In the genomic region with DNA sequence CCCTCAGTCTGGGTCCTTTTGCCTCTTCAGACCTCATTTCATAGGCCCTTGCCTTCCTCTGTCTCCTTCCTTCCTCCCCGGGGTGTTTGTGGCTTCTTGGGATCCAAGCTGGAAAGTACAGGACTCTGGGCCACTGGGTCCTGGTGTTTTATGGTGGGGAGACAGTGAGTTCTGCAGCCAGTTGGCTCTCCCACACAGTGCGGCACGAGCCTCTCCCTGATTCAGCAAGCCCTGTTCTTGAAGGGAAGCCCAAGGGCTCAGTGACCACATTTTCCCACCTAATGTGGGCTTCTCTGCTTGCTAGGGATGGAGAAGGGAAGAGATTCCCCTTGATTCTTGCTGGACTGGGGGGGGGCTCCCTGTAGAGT, we compare ENCODE assay signal across 9 mouse cellular contexts. TPM values are rescaled to one million over a fixed set of nuclear protein-coding genes. Genes with fewer than 3 reads are reported as not detected.
DNase-seq lines count a peak whose midpoint lies in the region; ATAC-seq and TF ChIP-seq lines count a peak whose summit lies in the region.
"Had no signal": no experiment of that assay in that cellular context is flagged by ENCODE, and none has a peak within 500 bp of the region (broad histone marks: within the 10 kb centered on the region; RNA-seq: fewer than 3 reads in every experiment).

No protein-coding gene starts in this region.

- no peak for TF ChIP-seq CTCF in gastrocnemius, adult 2 months (IDR thresholded peaks at IDR 0.05)
- no peak for TF ChIP-seq CTCF in C2C12 (IDR thresholded peaks at IDR 0.05; ENCODE audit: control insufficient read depth, insufficient read depth, insufficient read length)

- H3K27ac ChIP-seq in gastrocnemius, adult 2 months: peak overlapping the region; percentile 92
- H3K27ac ChIP-seq in forebrain, embryonic 13.5 days: peak overlapping the region; percentile 89
- H3K27ac ChIP-seq in liver, embryonic 15.5 days (replicated peaks): peak overlapping the region; percentile 77

- peaks cover 80% of the 10 kb centered on the region for H3K79me3 ChIP-seq in C2C12 (ENCODE audit: low read depth)

- no peak for ATAC-seq in forebrain, embryonic 13.5 days
- no peak for ATAC-seq in liver, embryonic 15.5 days (ENCODE audit: insufficient read depth)
- ATAC-seq in inflammation-experienced regulatory T-cells, adult 6 months: no peak
- ATAC-seq in activated CD4-positive, CD25-positive, alpha-beta regulatory T cell, adult 4 months: no peak

- H3K4me3 ChIP-seq in gastrocnemius, adult 2 months: peak overlapping the region; percentile 97
- peak overlapping the region; percentile 32 for H3K4me3 ChIP-seq in C2C12 (ENCODE audit: insufficient read depth, poor library complexity, severe bottlenecking)
- H3K4me3 ChIP-seq in forebrain, embryonic 13.5 days: peak overlapping the region; percentile 48
- H3K4me3 ChIP-seq in liver, embryonic 15.5 days (replicated peaks): peak overlapping the region; percentile 49

- peak overlapping the region; percentile 69; the same call in 1 of the 2 replicates for H3K9ac ChIP-seq in forebrain, embryonic 13.5 days
- peak overlapping the region; percentile 3; the same call in 1 of the 2 replicates for H3K9ac ChIP-seq in liver, embryonic 15.5 days

- H3K4me1 ChIP-seq in forebrain, embryonic 13.5 days: peaks cover 82% of the 10 kb centered on the region
- H3K4me1 ChIP-seq in liver, embryonic 15.5 days (replicated peaks): peaks cover 94% of the 10 kb centered on the region

- 51% methylated on average over 3 of the region's 3 CpGs for WGBS in forebrain, embryonic 13.5 days
- WGBS in liver, embryonic 15.5 days (ENCODE audit: insufficient replicate concordance): 26% methylated on average over 3 of the region's 3 CpGs

- H3K9me3 ChIP-seq in forebrain, embryonic 13.5 days (replicated peaks): no peaks in the 10 kb centered on the region
- H3K9me3 ChIP-seq in liver, embryonic 15.5 days (replicated peaks): no peaks in the 10 kb centered on the region

- H3K36me3 ChIP-seq in C2C12 (ENCODE audit: control insufficient read depth, insufficient read depth): peaks cover 4% of the 10 kb centered on the region
- no peaks in the 10 kb centered on the region for H3K36me3 ChIP-seq in forebrain, embryonic 13.5 days (ENCODE audit: poor library complexity, severe bottlenecking)
- no peaks in the 10 kb centered on the region for H3K36me3 ChIP-seq in liver, embryonic 15.5 days (replicated peaks)

- H3K27me3 ChIP-seq in C2C12 (ENCODE audit: control insufficient read depth, insufficient read depth, insufficient read length): no peaks in the 10 kb centered on the region
- H3K27me3 ChIP-seq in forebrain, embryonic 13.5 days: no peaks in the 10 kb centered on the region
- peaks cover 35% of the 10 kb centered on the region for H3K27me3 ChIP-seq in liver, embryonic 15.5 days

- no peak for DNase-seq in gastrocnemius, adult 2 months
- DNase-seq in gastrocnemius, adult 18-20 months (ENCODE audit: low spot score): no peak
- no peak for DNase-seq in urinary bladder, postnatal 25 days (ENCODE audit: low spot score)

- peaks cover 98% of the 10 kb centered on the region for H3K79me2 ChIP-seq in C2C12 (ENCODE audit: control insufficient read depth, insufficient read depth)

- intact Hi-C loops in gastrocnemius, adult 2 months (cut with DNase I): no loop called here

- H3K4me2 ChIP-seq in forebrain, embryonic 13.5 days: peak overlapping the region; percentile 85
- peak overlapping the region; percentile 68 for H3K4me2 ChIP-seq in liver, embryonic 15.5 days

- peak overlapping the region; percentile 34 for H3ac ChIP-seq in C2C12 (ENCODE audit: control insufficient read depth, insufficient read length, low read depth)

TF ChIP-seq in C2C12, 6 proteins besides CTCF, POLR2A, EP300 and RAD21:
- TF ChIP-seq USF1 (IDR thresholded peaks at IDR 0.05; ENCODE audit: low read depth) (no peak), MYOG (IDR thresholded peaks at IDR 0.05; ENCODE audit: control insufficient read depth, extremely low read depth, insufficient read length) (no peak), MYOD1 (IDR thresholded peaks at IDR 0.05; ENCODE audit: control insufficient read depth, insufficient read length, low read depth) (no peak), MAX (IDR thresholded peaks at IDR 0.05) (no peak), CEBPB (IDR thresholded peaks at IDR 0.05; ENCODE audit: low read depth) (no peak), FOSL1 (IDR thresholded peaks at IDR 0.05; ENCODE audit: insufficient read depth, low read length, poor library complexity, severe bottlenecking) (no peak)

RNA-seq across cellular contexts. Expression of a gene that starts 14.9 kb away (rescaled TPM):
- total RNA-seq in gastrocnemius, adult 2 months (2021): 10 to 100 TPM; 10.2 to 12.4 TPM
- 10 to 100 TPM; 12.9 to 13.2 TPM for total RNA-seq in gastrocnemius, adult 18-20 months (2021)
- 31.9 TPM for polyA plus RNA-seq in C2C12 (2012; fragmentation: generic; extraction: Trizol)
- polyA plus RNA-seq in forebrain, embryonic 13.5 days (2015; fragmentation: Nextera tagmentation; extraction: Ambion mirVana): 8.7 and 10.2 TPM in 2 replicates
- polyA plus RNA-seq in liver, embryonic 15.5 days (2015; fragmentation: Nextera tagmentation; extraction: Ambion mirVana): 4.4 and 4.5 TPM in 2 replicates
- 1 to 10 TPM; 7.4 to 8.1 (median 7.6) TPM for polyA plus RNA-seq in inflammation-experienced regulatory T-cells, adult 6 months (2017; shearing (Covaris generic))
- 10 to 100 TPM in 1 of 2 experiments, 1 to 10 TPM in 1; 9.0 to 13.7 TPM for polyA plus RNA-seq in activated CD4-positive, CD25-positive, alpha-beta regulatory T cell, adult 4 months (2017; shearing (Covaris generic))

RNA-seq across cellular contexts. Expression of a gene that starts 34.9 kb away (rescaled TPM):
- under 1 TPM in 1 of 2 experiments, not detected in 1; 0.11 TPM for total RNA-seq in gastrocnemius, adult 2 months (2021)
- total RNA-seq in gastrocnemius, adult 18-20 months (2021): under 1 TPM; 0.09 to 0.26 TPM
- 24.1 TPM for polyA plus RNA-seq in C2C12 (2012; fragmentation: generic; extraction: Trizol)
- 23.0 and 26.9 TPM in 2 replicates for polyA plus RNA-seq in forebrain, embryonic 13.5 days (2015; fragmentation: Nextera tagmentation; extraction: Ambion mirVana)
- polyA plus RNA-seq in liver, embryonic 15.5 days (2015; fragmentation: Nextera tagmentation; extraction: Ambion mirVana): 54.6 and 58.0 TPM in 2 replicates
- polyA plus RNA-seq in inflammation-experienced regulatory T-cells, adult 6 months (2017; shearing (Covaris generic)): 10 to 100 TPM in 1 of 3 experiments, 1 to 10 TPM in 2; 5.1 to 40.6 (median 5.2) TPM
- 10 to 100 TPM; 10.1 to 17.7 TPM for polyA plus RNA-seq in activated CD4-positive, CD25-positive, alpha-beta regulatory T cell, adult 4 months (2017; shearing (Covaris generic))

RNA-seq across cellular contexts. Expression of a gene that starts 40.3 kb away (rescaled TPM):
- total RNA-seq in gastrocnemius, adult 2 months (2021): not detected
- total RNA-seq in gastrocnemius, adult 18-20 months (2021): not detected
- not detected for polyA plus RNA-seq in C2C12 (2012; fragmentation: generic; extraction: Trizol)
- 0.21 TPM in 1 of 2 replicates, not detected in the other for polyA plus RNA-seq in forebrain, embryonic 13.5 days (2015; fragmentation: Nextera tagmentation; extraction: Ambion mirVana)
- polyA plus RNA-seq in liver, embryonic 15.5 days (2015; fragmentation: Nextera tagmentation; extraction: Ambion mirVana): not detected in 2 replicates
- polyA plus RNA-seq in inflammation-experienced regulatory T-cells, adult 6 months (2017; shearing (Covaris generic)): not detected
- polyA plus RNA-seq in activated CD4-positive, CD25-positive, alpha-beta regulatory T cell, adult 4 months (2017; shearing (Covaris generic)): under 1 TPM in 1 of 2 experiments, not detected in 1; 0.41 TPM
- total RNA-seq: hematopoietic stem cell, adult 5-6 weeks had no signal

Comparison
In these comparisons a context has a peak if more than half of its experiments do, and no peak if none do; other contexts are left out.
1. H3K4me3 ChIP-seq: peak in every context shown above with its lines; median percentile 97 in gastrocnemius, adult 2 months; 49 in liver, embryonic 15.5 days; 48 in forebrain, embryonic 13.5 days; 32 in C2C12.